Mouse (Mus musculus): ENCODE data around the gene Plod2. TPM values are rescaled to one million over a fixed set of nuclear protein-coding genes. Genes with fewer than 3 reads are reported as not detected.

Plod2 gene
- polyA plus RNA-seq, 1 experiment from 2014 or later: 40.6 TPM

- WGBS: 79% methylated on average over 6 of the region's 6 CpGs
- no peak overlapping the region for H3K27ac ChIP-seq (ENCODE audit: low read depth, low read length)
- H3K9me3 ChIP-seq (ENCODE audit: control insufficient read depth, low read length): no peaks in the 10 kb centered on the region
- DNase-seq (ENCODE audit: low spot score) (no peak), ATAC-seq (ENCODE audit: low FRiP score) (no peak)
- H3K4me2 ChIP-seq (replicated peaks; ENCODE audit: low read depth, low read length): no peak overlapping the region
- no peaks in the 10 kb centered on the region for H3K36me3 ChIP-seq (ENCODE audit: control insufficient read depth, insufficient read depth, low read length)
- H3K4me3 ChIP-seq (ENCODE audit: low read depth, low read length): no peak overlapping the region
- H3K4me1 ChIP-seq (replicated peaks; ENCODE audit: control insufficient read depth, insufficient read depth, low read length): no peaks in the 10 kb centered on the region
- no peaks in the 10 kb centered on the region for H3K27me3 ChIP-seq (ENCODE audit: control insufficient read depth, insufficient read depth, low read length)
- H3K9ac ChIP-seq (ENCODE audit: low read depth, low read length): no peak overlapping the region
Observed at GRCm38 (mm10) chr9:92537735-92538134, 4.3 kb upstream of the Plod2 start.

GRCm38 (mm10) chr9:92538216-92538615, 3.8 kb upstream of the Plod2 start:
- Histone ChIP-seq H3K36me3 (ENCODE audit: control insufficient read depth, insufficient read depth, low read length) (no peaks in the 10 kb centered on the region), H3K9ac (ENCODE audit: low read depth, low read length) (no peak overlapping the region), H3K4me3 (ENCODE audit: low read depth, low read length) (no peak overlapping the region), H3K9me3 (ENCODE audit: control insufficient read depth, low read length) (no peaks in the 10 kb centered on the region), H3K27ac (ENCODE audit: low read depth, low read length) (no peak overlapping the region), H3K27me3 (ENCODE audit: control insufficient read depth, insufficient read depth, low read length) (no peaks in the 10 kb centered on the region), H3K4me1 (replicated peaks; ENCODE audit: control insufficient read depth, insufficient read depth, low read length) (no peaks in the 10 kb centered on the region), H3K4me2 (replicated peaks; ENCODE audit: low read depth, low read length) (no peak overlapping the region)
- ATAC-seq (ENCODE audit: low FRiP score): no peak
- WGBS: 59% methylated on average over 6 of the region's 6 CpGs
- DNase-seq (ENCODE audit: low spot score): no peak

GRCm38 (mm10) chr9:92542591-92543416, 781 bp downstream of the Plod2 start:
- DNase-seq (ENCODE audit: low spot score) (no peak), ATAC-seq (ENCODE audit: low FRiP score) (peak; percentile 77)
- Histone ChIP-seq H3K4me1 (replicated peaks; ENCODE audit: control insufficient read depth, insufficient read depth, low read length) (no peaks in the 10 kb centered on the region), H3K27ac (ENCODE audit: low read depth, low read length) (peak overlapping the region; percentile 62), H3K4me3 (ENCODE audit: low read depth, low read length) (peak overlapping the region; percentile 74), H3K4me2 (replicated peaks; ENCODE audit: low read depth, low read length) (peak overlapping the region; percentile 77), H3K36me3 (ENCODE audit: control insufficient read depth, insufficient read depth, low read length) (no peaks in the 10 kb centered on the region), H3K9ac (ENCODE audit: low read depth, low read length) (peak overlapping the region; percentile 84), H3K27me3 (ENCODE audit: control insufficient read depth, insufficient read depth, low read length) (no peaks in the 10 kb centered on the region), H3K9me3 (ENCODE audit: control insufficient read depth, low read length) (no peaks in the 10 kb centered on the region)
- 4% methylated on average over 28 of the region's 31 CpGs for WGBS

GRCm38 (mm10) chr9:92544146-92544545, 2.1 kb downstream of the Plod2 start:
- Histone ChIP-seq H3K27ac (ENCODE audit: low read depth, low read length) (no peak overlapping the region), H3K4me3 (ENCODE audit: low read depth, low read length) (no peak overlapping the region), H3K27me3 (ENCODE audit: control insufficient read depth, insufficient read depth, low read length) (no peaks in the 10 kb centered on the region), H3K36me3 (ENCODE audit: control insufficient read depth, insufficient read depth, low read length) (no peaks in the 10 kb centered on the region), H3K4me2 (replicated peaks; ENCODE audit: low read depth, low read length) (no peak overlapping the region; the same call in 1 of the 2 replicates), H3K9me3 (ENCODE audit: control insufficient read depth, low read length) (no peaks in the 10 kb centered on the region), H3K9ac (ENCODE audit: low read depth, low read length) (no peak overlapping the region), H3K4me1 (replicated peaks; ENCODE audit: control insufficient read depth, insufficient read depth, low read length) (no peaks in the 10 kb centered on the region)
- ATAC-seq (ENCODE audit: low FRiP score) (no peak), DNase-seq (ENCODE audit: low spot score) (no peak)
- WGBS: 52% methylated on average over 1 of the region's 1 CpGs

- no peaks in the 10 kb centered on the region for H3K36me3 ChIP-seq (ENCODE audit: control insufficient read depth, insufficient read depth, low read length)
- H3K4me3 ChIP-seq (ENCODE audit: low read depth, low read length): no peak overlapping the region
- no peaks in the 10 kb centered on the region for H3K27me3 ChIP-seq (ENCODE audit: control insufficient read depth, insufficient read depth, low read length)
- no peak overlapping the region for H3K9ac ChIP-seq (ENCODE audit: low read depth, low read length)
- no peak for DNase-seq (ENCODE audit: low spot score)
- no peak for ATAC-seq (ENCODE audit: low FRiP score)
- H3K9me3 ChIP-seq (ENCODE audit: control insufficient read depth, low read length): no peaks in the 10 kb centered on the region
- 82% methylated on average over 6 of the region's 6 CpGs for WGBS
- no peak overlapping the region for H3K27ac ChIP-seq (ENCODE audit: low read depth, low read length)
- no peak overlapping the region for H3K4me2 ChIP-seq (replicated peaks; ENCODE audit: low read depth, low read length)
- no peaks in the 10 kb centered on the region for H3K4me1 ChIP-seq (replicated peaks; ENCODE audit: control insufficient read depth, insufficient read depth, low read length)
Observed at GRCm38 (mm10) chr9:92545021-92545420, 3.0 kb downstream of the Plod2 start.

- H3K27ac ChIP-seq (ENCODE audit: low read depth, low read length): no peak overlapping the region
- DNase-seq (ENCODE audit: low spot score): no peak
- no peak overlapping the region for H3K4me3 ChIP-seq (ENCODE audit: low read depth, low read length)
- no peak for ATAC-seq (ENCODE audit: low FRiP score)
- no peaks in the 10 kb centered on the region for H3K4me1 ChIP-seq (replicated peaks; ENCODE audit: control insufficient read depth, insufficient read depth, low read length)
- H3K27me3 ChIP-seq (ENCODE audit: control insufficient read depth, insufficient read depth, low read length): no peaks in the 10 kb centered on the region
- H3K4me2 ChIP-seq (replicated peaks; ENCODE audit: low read depth, low read length): no peak overlapping the region
- H3K9ac ChIP-seq (ENCODE audit: low read depth, low read length): no peak overlapping the region
- WGBS: 81% methylated on average over 8 of the region's 8 CpGs
- no peaks in the 10 kb centered on the region for H3K9me3 ChIP-seq (ENCODE audit: control insufficient read depth, low read length)
- H3K36me3 ChIP-seq (ENCODE audit: control insufficient read depth, insufficient read depth, low read length): no peaks in the 10 kb centered on the region
Observed at GRCm38 (mm10) chr9:92546446-92546845, 4.4 kb downstream of the Plod2 start.

GRCm38 (mm10) chr9:92547106-92547505, 5.1 kb downstream of the Plod2 start:
- Histone ChIP-seq H3K27me3 (ENCODE audit: control insufficient read depth, insufficient read depth, low read length) (no peaks in the 10 kb centered on the region), H3K9me3 (ENCODE audit: control insufficient read depth, low read length) (no peaks in the 10 kb centered on the region), H3K4me2 (replicated peaks; ENCODE audit: low read depth, low read length) (no peak overlapping the region), H3K9ac (ENCODE audit: low read depth, low read length) (no peak overlapping the region), H3K4me1 (replicated peaks; ENCODE audit: control insufficient read depth, insufficient read depth, low read length) (no peaks in the 10 kb centered on the region), H3K4me3 (ENCODE audit: low read depth, low read length) (no peak overlapping the region), H3K36me3 (ENCODE audit: control insufficient read depth, insufficient read depth, low read length) (no peaks in the 10 kb centered on the region), H3K27ac (ENCODE audit: low read depth, low read length) (no peak overlapping the region)
- ATAC-seq (ENCODE audit: low FRiP score): no peak
- DNase-seq (ENCODE audit: low spot score): no peak
- 77% methylated on average over 2 of the region's 2 CpGs for WGBS

GRCm38 (mm10) chr9:92547821-92548220, 5.8 kb downstream of the Plod2 start:
- Histone ChIP-seq H3K9ac (ENCODE audit: low read depth, low read length) (no peak overlapping the region), H3K4me2 (replicated peaks; ENCODE audit: low read depth, low read length) (no peak overlapping the region), H3K27ac (ENCODE audit: low read depth, low read length) (no peak overlapping the region), H3K4me3 (ENCODE audit: low read depth, low read length) (no peak overlapping the region), H3K36me3 (ENCODE audit: control insufficient read depth, insufficient read depth, low read length) (no peaks in the 10 kb centered on the region), H3K4me1 (replicated peaks; ENCODE audit: control insufficient read depth, insufficient read depth, low read length) (no peaks in the 10 kb centered on the region), H3K27me3 (ENCODE audit: control insufficient read depth, insufficient read depth, low read length) (no peaks in the 10 kb centered on the region), H3K9me3 (ENCODE audit: control insufficient read depth, low read length) (no peaks in the 10 kb centered on the region)
- WGBS: 95% methylated on average over 7 of the region's 7 CpGs
- ATAC-seq (ENCODE audit: low FRiP score) (no peak), DNase-seq (ENCODE audit: low spot score) (no peak)

GRCm38 (mm10) chr9:92548603-92549002, 6.6 kb downstream of the Plod2 start:
- Histone ChIP-seq H3K4me1 (replicated peaks; ENCODE audit: control insufficient read depth, insufficient read depth, low read length) (no peaks in the 10 kb centered on the region), H3K4me2 (replicated peaks; ENCODE audit: low read depth, low read length) (no peak overlapping the region), H3K9me3 (ENCODE audit: control insufficient read depth, low read length) (no peaks in the 10 kb centered on the region), H3K4me3 (ENCODE audit: low read depth, low read length) (no peak overlapping the region), H3K27ac (ENCODE audit: low read depth, low read length) (no peak overlapping the region), H3K36me3 (ENCODE audit: control insufficient read depth, insufficient read depth, low read length) (no peaks in the 10 kb centered on the region), H3K27me3 (ENCODE audit: control insufficient read depth, insufficient read depth, low read length) (no peaks in the 10 kb centered on the region), H3K9ac (ENCODE audit: low read depth, low read length) (no peak overlapping the region)
- 82% methylated on average over 9 of the region's 9 CpGs for WGBS
- ATAC-seq (ENCODE audit: low FRiP score) (no peak), DNase-seq (ENCODE audit: low spot score) (no peak)

Data from hindbrain, embryonic 11.5 days (tissue).